Mouse (Mus musculus) CH12.LX (cell line): Measurements from ENCODE around the gene Mfap3. TPM values are rescaled to one million over a fixed set of nuclear protein-coding genes. Genes with fewer than 3 reads are reported as not detected.

ENCODE experiments used
- DNase-seq: peaks from one replicate; pipeline ENCODE4 v3.0.0-alpha.2; 2013; ENCODE audit errors: extremely low read depth
- H3K27ac ChIP-seq: 2 replicates; pipeline ENCODE4 v1.5.1; 2012; ENCODE audit warnings: low read depth, mild to moderate bottlenecking, control low read depth, moderate library complexity; ENCODE audit not compliant: insufficient read depth
- H3K27me3 ChIP-seq: replicated peaks from 2 replicates; pipeline ENCODE3; 2012; ENCODE audit warnings: inconsistent platforms
- H3K36me3 ChIP-seq, 2 experiments: replicated peaks in 1 of 2; 2 replicates each; pipeline versions ENCODE3 to v1.6.1; 2012; ENCODE audit warnings: inconsistent platforms in 1 of 2, low read length in 1 of 2, mild to moderate bottlenecking in 1 of 2, mixed read lengths in 1 of 2, moderate library complexity in 1 of 2; ENCODE audit not compliant: control insufficient read depth in 1 of 2, insufficient read depth in 1 of 2
- H3K4me1 ChIP-seq, 2 experiments: 2 replicates each; pipeline ENCODE4 v1.6.1; 2012; ENCODE audit warnings: inconsistent platforms in 1 of 2, moderate library complexity in 1 of 2; ENCODE audit not compliant: insufficient read depth in 2 of 2, control insufficient read depth in 1 of 2
- H3K4me2 ChIP-seq: 2 replicates; pipeline ENCODE4 v1.6.1; 2012; ENCODE audit warnings: low read depth, mild to moderate bottlenecking, control low read depth; ENCODE audit not compliant: poor library complexity, insufficient read depth, severe bottlenecking
- H3K4me3 ChIP-seq, 3 experiments: fragments of 150-350 bp in 1 of 3; sonication (generic) in 1 of 3; replicated peaks in 1 of 3; 2 replicates each; pipeline versions ENCODE3 to v1.5.1; 2011 to 2012; ENCODE audit warnings: low read depth in 2 of 3, low read length in 2 of 3, mild to moderate bottlenecking in 2 of 3, moderate library complexity in 2 of 3, control low read depth in 1 of 3, improper control_type of control experiment in 1 of 3, inconsistent platforms in 1 of 3, mixed read lengths in 1 of 3; ENCODE audit not compliant: poor library complexity in 1 of 3
- H3K79me2 ChIP-seq: replicated peaks from 2 replicates; pipeline ENCODE4 v1.6.1; 2012; ENCODE audit warnings: mild to moderate bottlenecking, moderate library complexity; ENCODE audit not compliant: control insufficient read depth, poor library complexity, insufficient read depth, severe bottlenecking; ENCODE audit errors: extremely low read depth
- H3K9ac ChIP-seq: 2 replicates; pipeline ENCODE4 v1.6.1; 2012; ENCODE audit warnings: low read depth, mild to moderate bottlenecking, control low read depth, moderate library complexity; ENCODE audit not compliant: insufficient read depth
- H3K9me3 ChIP-seq: replicated peaks from 2 replicates; pipeline ENCODE3; 2012; ENCODE audit warnings: low read length, inconsistent platforms, mixed read lengths
- BHLHE40 ChIP-seq: IDR thresholded peaks from 2 replicates; pipeline ENCODE4 v1.6.1; 2011; ENCODE audit warnings: mild to moderate bottlenecking, low read depth, low read length, improper control_type of control experiment
- CHD2 ChIP-seq: IDR thresholded peaks from 2 replicates; pipeline ENCODE4 v1.6.1; 2011; ENCODE audit warnings: low read length, improper control_type of control experiment
- CTCF ChIP-seq, 2 experiments: IDR thresholded peaks in 1 of 2; conservative IDR thresholded peaks in 1 of 2; 2 replicates each; pipeline ENCODE4 v1.5.1; 2011 to 2012; ENCODE audit warnings: low read depth in 2 of 2, low read length in 2 of 2, improper control_type of control experiment in 1 of 2, inconsistent platforms in 1 of 2, mild to moderate bottlenecking in 1 of 2, moderate library complexity in 1 of 2
- E2F4 ChIP-seq: IDR thresholded peaks from 2 replicates; pipeline ENCODE4 v1.6.1; 2011; ENCODE audit warnings: low read depth, low read length, improper control_type of control experiment; ENCODE audit not compliant: insufficient replicate concordance
- ELF1 ChIP-seq: IDR thresholded peaks from 2 replicates; pipeline ENCODE4 v1.6.1; 2014; ENCODE audit warnings: low read depth, mild to moderate bottlenecking, inconsistent platforms, low read length, improper control_type of control experiment
- GABPA ChIP-seq: IDR thresholded peaks from 2 replicates; pipeline ENCODE4 v1.6.1; 2012; ENCODE audit warnings: low read depth, low read length, improper control_type of control experiment, inconsistent platforms; ENCODE audit not compliant: insufficient replicate concordance
- HCFC1 ChIP-seq: IDR thresholded peaks from 2 replicates; pipeline ENCODE4 v1.6.1; 2012; ENCODE audit warnings: low read depth, mild to moderate bottlenecking, inconsistent platforms, low read length, improper control_type of control experiment
- KAT2A ChIP-seq: IDR thresholded peaks from 2 replicates; pipeline ENCODE4 v1.6.1; 2012; ENCODE audit warnings: low read length, improper control_type of control experiment, inconsistent platforms; ENCODE audit not compliant: insufficient replicate concordance
- MAX ChIP-seq: IDR thresholded peaks from 2 replicates; pipeline ENCODE4 v1.6.1; 2011; ENCODE audit warnings: low read length, improper control_type of control experiment
- MAZ ChIP-seq: IDR thresholded peaks from 2 replicates; pipeline ENCODE4 v1.6.1; 2012; ENCODE audit warnings: low read depth, mild to moderate bottlenecking, inconsistent platforms, low read length, improper control_type of control experiment, moderate library complexity
- MEF2A ChIP-seq: IDR thresholded peaks from 2 replicates; pipeline ENCODE4 v1.6.1; 2014; ENCODE audit warnings: low read depth, mild to moderate bottlenecking, inconsistent platforms, low read length, improper control_type of control experiment, borderline replicate concordance
- MXI1 ChIP-seq: IDR thresholded peaks from 2 replicates; pipeline ENCODE4 v1.6.1; 2011; ENCODE audit warnings: mild to moderate bottlenecking, low read depth, low read length, improper control_type of control experiment
- MYC ChIP-seq: IDR thresholded peaks from 2 replicates; pipeline ENCODE4 v1.6.1; 2011; ENCODE audit warnings: low read depth, mild to moderate bottlenecking, improper control_type of control experiment, low read length
- NELFE ChIP-seq: IDR thresholded peaks from 2 replicates; pipeline ENCODE4 v1.6.1; 2011; ENCODE audit warnings: low read depth, low read length, improper control_type of control experiment
- NRF1 ChIP-seq: IDR thresholded peaks from 2 replicates; pipeline ENCODE4 v1.6.1; 2014; ENCODE audit warnings: low read depth, mild to moderate bottlenecking, inconsistent platforms, low read length, improper control_type of control experiment, moderate library complexity
- RAD21 ChIP-seq: IDR thresholded peaks from 2 replicates; pipeline ENCODE4 v1.6.1; 2011; ENCODE audit warnings: low read depth, mild to moderate bottlenecking, low read length, improper control_type of control experiment, moderate library complexity
- SIN3A ChIP-seq: IDR thresholded peaks from 2 replicates; pipeline ENCODE4 v1.6.1; 2012; ENCODE audit warnings: low read length, improper control_type of control experiment, inconsistent platforms
- SMC3 ChIP-seq: IDR thresholded peaks from 2 replicates; pipeline ENCODE4 v1.6.1; 2011; ENCODE audit warnings: low read depth, low read length, improper control_type of control experiment
- TBP ChIP-seq: conservative IDR thresholded peaks from 2 replicates; pipeline ENCODE4 v1.6.1; 2011; ENCODE audit warnings: low read depth, low read length, improper control_type of control experiment
- TCF12 ChIP-seq: IDR thresholded peaks from 2 replicates; pipeline ENCODE4 v1.6.1; 2014; ENCODE audit warnings: low read depth, mild to moderate bottlenecking, inconsistent platforms, low read length, improper control_type of control experiment
- USF1 ChIP-seq: IDR thresholded peaks from 2 replicates; pipeline ENCODE4 v1.6.1; 2014; ENCODE audit warnings: low read depth, mild to moderate bottlenecking, inconsistent platforms, low read length, improper control_type of control experiment
- USF2 ChIP-seq: conservative IDR thresholded peaks from 2 replicates; pipeline ENCODE4 v1.6.1; 2011; ENCODE audit warnings: low read depth, low read length, improper control_type of control experiment
- ZMIZ1 ChIP-seq: IDR thresholded peaks from 2 replicates; pipeline ENCODE4 v1.6.1; 2012; ENCODE audit warnings: low read depth, mild to moderate bottlenecking, inconsistent platforms, low read length, improper control_type of control experiment
- ZNF384 ChIP-seq: IDR thresholded peaks from 2 replicates; pipeline ENCODE4 v1.6.1; 2012; ENCODE audit warnings: low read depth, low read length, improper control_type of control experiment, inconsistent platforms
- dilution Hi-C: fragments of 300-500 bp; cut with MboI; formaldehyde crosslinking; loops from 2 replicates; pipeline ENCODE4 v1.14.3; 2020; ENCODE audit warnings: low sequenced_read_pairs; ENCODE audit not compliant: extremely low pct_unique_long_range_greater_than_20kb, extremely low pct_ligation_motif_present
- in situ Hi-C: fragments of 300-500 bp; cut with MboI; formaldehyde crosslinking; loops from 3 replicates; pipeline ENCODE4 v1.14.3; 2019; ENCODE audit warnings: low sequenced_read_pairs, low pct_ligation_motif_present, low pct_unique_long_range_greater_than_20kb, mixed read lengths
- polyA plus RNA-seq: library from polyadenylated mRNA; unstranded; fragments of >175 nt; gene quantifications from 2 replicates; pipeline ENCODE4 v1.2.1, GENCODE M21; 2012; ENCODE audit warnings: low read depth; ENCODE audit not compliant: insufficient read length
- total RNA-seq, 2 experiments: library from RNA; depleted of rRNA; stranded (reverse); fragments of 300-350 nt in 1 of 2; fragments of >200 nt in 1 of 2; gene quantifications; 2 replicates each; pipeline ENCODE4 v1.2.3; 2012 to 2014

Mfap3 gene
- total and polyA plus RNA-seq, 3 experiments: 22.6 to 32.2 (median 27.0) TPM

GRCm38 (mm10) chr11:57568950-57569490 is 50.6 kb downstream of the Mfap3 start:
- Histone ChIP-seq H3K36me3 (no peaks in the 10 kb centered on the region), H3K4me1 (no peaks in the 10 kb centered on the region; a peak in 1 of 4 replicates), H3K9me3 (peaks cover 13% of the 10 kb centered on the region), H3K4me2 (no peak overlapping the region), H3K9ac (no peak overlapping the region), H3K27me3 (peaks cover 68% of the 10 kb centered on the region), H3K79me2 (no peaks in the 10 kb centered on the region), H3K4me3 (no peak overlapping the region), H3K27ac (no peak overlapping the region)
- no peak for DNase-seq
- TF ChIP-seq SMC3 (no peak), KAT2A (no peak), NELFE (no peak), MAZ (no peak), RAD21 (no peak), MYC (no peak), CHD2 (no peak), MAX (no peak)
- in situ Hi-C loops: no loop called here
- dilution Hi-C loops: no loop called here

GRCm38 (mm10) chr11:57571035-57571434 is 52.6 kb downstream of the Mfap3 start:
- Histone ChIP-seq H3K27ac (no peak overlapping the region), H3K4me2 (no peak overlapping the region)
- in situ Hi-C loops: no loop called here
- DNase-seq: no peak
- TF ChIP-seq TCF12 (no peak), NRF1 (no peak), ELF1 (no peak), ZMIZ1 (no peak), MAX (no peak), USF1 (no peak), BHLHE40 (no peak), HCFC1 (no peak), MEF2A (no peak), MXI1 (no peak), MAZ (no peak), USF2 (no peak), SIN3A (no peak), GABPA (no peak), ZNF384 (no peak), E2F4 (no peak), CTCF (conservative IDR thresholded peaks at IDR 0.05 in 1 of 2, IDR thresholded peaks at IDR 0.05 in 1 of 2; ENCODE audit: low read depth in 2 of 2, low read length in 2 of 2) (no peak), TBP (no peak), KAT2A (no peak)
- TF ChIP-seq, all 38 proteins: peak for 0
- Histone ChIP-seq H3K36me3 (no peaks in the 10 kb centered on the region), H3K9ac (no peak overlapping the region), H3K4me1 (no peaks in the 10 kb centered on the region; a peak in 1 of 4 replicates), H3K4me3 (no peak overlapping the region), H3K9me3 (peaks cover 13% of the 10 kb centered on the region), H3K79me2 (no peaks in the 10 kb centered on the region), H3K27me3 (peaks cover 72% of the 10 kb centered on the region)
- dilution Hi-C loops: no loop called here
